Mouse (Mus musculus) left cerebral cortex, adult 9 months (tissue): Measurements from ENCODE around the gene Mdfic.
A peak's percentile ranks its signal among the peaks of the same experiment; 100 is the strongest.
"Not testable (repeated sequence)": the region's sequence is repeated elsewhere in the genome, so short reads cannot be mapped to it uniquely, and the experiment has no call there.

Source experiments
- DNase-seq, 2 experiments: peaks; one replicate each; pipeline ENCODE4 v3.0.0; 2022; ENCODE audit warnings: low spot score in 2 of 2

Mdfic gene

DNA sequence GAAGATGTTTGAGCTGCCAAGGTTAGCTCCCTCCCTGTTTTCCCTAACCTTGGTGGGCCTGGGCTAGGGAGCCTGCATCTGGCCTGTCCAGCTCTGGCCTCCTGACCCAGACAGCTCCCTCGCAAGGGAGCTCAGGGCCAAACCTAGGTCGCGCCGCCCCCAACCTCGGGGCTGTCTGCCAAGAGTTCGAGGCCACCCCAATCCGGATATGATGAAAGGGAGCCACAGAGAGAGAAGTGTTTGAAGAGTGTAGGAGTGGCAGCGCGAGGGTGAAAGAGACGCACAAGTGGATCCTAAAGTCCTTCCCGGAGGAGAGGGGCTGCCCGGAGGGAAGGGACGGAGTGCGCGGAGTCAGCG is at the start of gene Mdfic:
TSS of gene Mdfic (plus strand) at position 201 of the 357 bp plus-strand sequence.
- DNase-seq = peak in 1 of 2 experiments; percentile 3

DNA sequence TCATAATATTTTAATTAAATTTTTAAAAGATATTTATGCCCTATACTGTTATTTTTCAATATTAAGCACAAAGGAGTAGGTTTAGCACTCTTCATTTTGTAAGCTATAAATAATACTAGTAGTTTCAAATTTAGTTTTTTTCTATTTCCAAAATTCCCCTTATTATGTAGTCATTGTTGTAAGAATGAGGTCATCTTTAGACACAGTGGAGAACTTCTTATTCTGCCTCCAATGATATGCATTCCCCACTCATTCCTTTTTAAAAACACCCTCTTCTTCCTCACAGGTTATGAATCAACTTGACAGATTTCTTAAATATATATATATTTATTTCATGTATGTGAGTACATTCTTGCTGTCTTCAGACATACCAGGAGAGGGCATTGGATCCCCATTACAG is 49.1 kb upstream of the Mdfic start:
- DNase-seq = no peak

DNA sequence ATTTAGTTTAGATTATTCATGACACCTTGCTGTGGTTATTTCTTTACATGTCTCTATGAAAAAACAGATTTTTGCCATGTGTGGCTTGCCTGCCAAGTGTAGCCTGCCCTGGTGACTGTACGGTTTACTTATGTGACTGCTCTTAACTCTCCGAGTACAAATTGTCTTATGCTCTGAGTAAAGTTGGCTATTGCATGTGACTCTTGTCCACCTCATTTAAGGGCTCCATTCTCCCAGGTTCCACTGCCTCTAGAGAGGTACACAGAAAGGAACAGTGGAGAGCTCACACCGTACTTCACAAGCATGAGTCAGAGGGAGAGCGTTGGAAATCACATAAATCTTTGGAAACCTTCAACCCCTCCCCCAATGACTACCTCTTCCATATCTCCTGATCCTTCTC is 10.4 kb upstream of the Mdfic start:
- DNase-seq = no peak

DNA sequence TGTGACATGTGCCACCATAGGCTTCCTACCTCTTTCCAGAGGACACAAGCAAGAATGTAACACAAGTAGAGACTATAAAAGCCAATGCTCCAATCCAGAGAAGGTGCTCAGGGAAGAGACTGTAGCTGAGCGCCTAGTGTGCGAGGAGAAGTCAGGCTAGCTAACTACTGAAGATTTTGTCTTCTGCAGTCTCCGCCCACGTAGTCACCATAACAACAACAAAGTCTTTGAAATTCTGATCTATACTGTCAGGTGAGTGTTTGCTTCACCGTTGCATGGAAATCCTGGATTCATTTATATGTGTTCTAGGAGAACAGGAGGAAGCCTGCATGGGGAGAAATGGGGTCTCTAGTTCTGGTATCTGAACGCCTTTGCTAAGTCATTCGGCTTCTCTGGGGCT is 9.8 kb upstream of the Mdfic start:
- DNase-seq = no peak

DNA sequence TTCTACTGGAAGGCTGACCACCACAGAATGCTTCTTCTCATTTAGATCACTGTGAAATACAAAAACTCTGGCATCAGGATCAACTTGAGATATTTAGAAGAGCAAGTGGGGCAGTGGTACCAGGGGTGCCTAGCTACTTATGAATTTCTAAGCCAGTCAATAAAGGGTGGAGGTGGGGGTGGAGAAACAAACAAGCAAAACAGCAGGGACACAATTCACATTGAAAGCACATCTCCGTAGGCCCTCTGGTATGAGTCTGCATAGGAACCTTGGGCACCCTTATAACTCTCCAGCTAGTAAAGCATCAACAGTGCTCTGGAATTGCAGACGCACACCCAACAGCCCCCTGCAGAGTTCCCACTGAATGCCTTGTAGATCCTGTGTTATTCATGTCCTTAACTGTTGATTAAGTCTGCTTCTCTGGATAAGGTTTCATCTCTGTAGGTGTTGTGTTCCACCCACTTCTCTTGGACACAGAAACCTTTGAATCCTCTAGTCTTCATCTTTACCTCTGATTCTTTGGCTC is 7.5 kb upstream of the Mdfic start:
- DNase-seq = no peak

DNA sequence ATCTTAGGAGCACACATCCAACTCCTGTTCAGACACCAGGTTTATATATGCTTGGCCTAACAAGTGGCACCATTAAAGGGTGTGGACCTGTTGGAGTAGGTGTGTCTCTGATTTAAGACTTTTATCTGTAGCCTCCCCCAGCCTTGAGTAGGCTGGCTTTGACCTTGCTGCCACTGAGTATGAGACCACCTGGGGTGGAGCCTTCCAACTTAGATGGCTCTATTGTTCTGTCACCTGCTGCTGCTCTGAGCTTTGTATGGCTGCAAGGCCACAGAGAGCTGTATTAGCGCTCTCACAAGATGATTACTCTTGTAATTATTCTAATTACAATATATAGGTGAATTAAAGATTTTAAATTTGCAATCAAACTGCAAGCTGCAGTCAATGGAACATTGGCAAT is 6.4 kb upstream of the Mdfic start:
- not testable (repeated sequence) for DNase-seq

DNA sequence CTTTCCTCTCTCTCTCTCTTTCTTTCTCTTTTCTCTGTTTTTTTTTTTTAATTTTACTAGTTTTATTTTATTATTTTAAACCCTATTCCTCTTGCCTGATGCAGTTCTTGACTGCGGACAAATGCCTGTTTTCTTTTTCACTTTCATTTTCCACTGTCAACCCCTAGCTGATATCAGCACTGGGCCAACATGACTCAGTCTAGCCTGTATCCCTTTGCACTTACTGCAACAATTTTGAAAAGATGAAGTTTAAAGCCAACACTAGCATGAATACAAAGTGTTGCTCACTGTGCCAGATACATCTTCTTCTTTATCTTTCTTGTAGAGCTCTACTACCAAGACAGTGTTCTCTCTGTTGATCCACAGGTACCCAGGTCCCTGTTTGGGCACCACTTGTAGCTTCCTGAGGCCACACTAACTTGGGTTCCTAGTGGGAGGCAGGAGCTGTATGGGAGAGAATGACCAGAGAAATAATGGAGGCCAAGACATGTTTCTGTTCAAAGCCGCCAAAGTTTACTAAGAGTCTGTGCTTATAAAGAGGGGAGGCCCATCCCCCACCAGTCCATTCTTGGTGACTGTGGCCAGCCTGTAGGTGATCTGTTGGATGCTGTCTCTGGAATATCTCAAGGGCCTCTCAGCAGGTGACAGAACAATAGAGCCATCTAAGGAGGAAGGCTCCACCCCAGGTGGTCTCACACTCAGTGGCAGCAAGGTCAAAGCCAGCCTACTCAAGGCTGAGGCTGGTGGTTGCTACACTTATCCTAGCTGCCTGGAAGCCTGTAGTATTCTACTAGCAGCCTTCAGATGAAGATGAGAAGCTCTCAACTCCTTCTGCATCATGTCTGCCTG is 5.2 kb upstream of the Mdfic start:
- DNase-seq = no peak

DNA sequence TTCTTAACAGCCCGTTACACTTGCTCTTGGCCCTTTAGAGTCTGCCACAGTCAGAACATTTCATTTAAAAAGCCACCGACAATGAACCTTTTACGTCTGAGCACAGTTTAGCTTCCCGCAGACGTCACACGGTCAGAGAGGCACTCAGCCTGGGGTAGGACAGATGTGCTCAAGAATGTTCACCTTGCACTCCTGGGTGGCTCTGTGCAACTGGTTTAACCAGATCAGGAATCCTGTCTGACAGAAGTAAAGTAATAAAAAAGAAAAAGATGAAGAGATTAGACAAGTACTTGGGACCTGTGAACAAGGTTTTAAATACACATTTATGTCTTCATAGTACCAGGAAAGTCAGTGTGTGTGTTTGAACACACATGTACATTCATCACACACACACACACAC is 542 bp upstream of the Mdfic start:
- no peak for DNase-seq

DNA sequence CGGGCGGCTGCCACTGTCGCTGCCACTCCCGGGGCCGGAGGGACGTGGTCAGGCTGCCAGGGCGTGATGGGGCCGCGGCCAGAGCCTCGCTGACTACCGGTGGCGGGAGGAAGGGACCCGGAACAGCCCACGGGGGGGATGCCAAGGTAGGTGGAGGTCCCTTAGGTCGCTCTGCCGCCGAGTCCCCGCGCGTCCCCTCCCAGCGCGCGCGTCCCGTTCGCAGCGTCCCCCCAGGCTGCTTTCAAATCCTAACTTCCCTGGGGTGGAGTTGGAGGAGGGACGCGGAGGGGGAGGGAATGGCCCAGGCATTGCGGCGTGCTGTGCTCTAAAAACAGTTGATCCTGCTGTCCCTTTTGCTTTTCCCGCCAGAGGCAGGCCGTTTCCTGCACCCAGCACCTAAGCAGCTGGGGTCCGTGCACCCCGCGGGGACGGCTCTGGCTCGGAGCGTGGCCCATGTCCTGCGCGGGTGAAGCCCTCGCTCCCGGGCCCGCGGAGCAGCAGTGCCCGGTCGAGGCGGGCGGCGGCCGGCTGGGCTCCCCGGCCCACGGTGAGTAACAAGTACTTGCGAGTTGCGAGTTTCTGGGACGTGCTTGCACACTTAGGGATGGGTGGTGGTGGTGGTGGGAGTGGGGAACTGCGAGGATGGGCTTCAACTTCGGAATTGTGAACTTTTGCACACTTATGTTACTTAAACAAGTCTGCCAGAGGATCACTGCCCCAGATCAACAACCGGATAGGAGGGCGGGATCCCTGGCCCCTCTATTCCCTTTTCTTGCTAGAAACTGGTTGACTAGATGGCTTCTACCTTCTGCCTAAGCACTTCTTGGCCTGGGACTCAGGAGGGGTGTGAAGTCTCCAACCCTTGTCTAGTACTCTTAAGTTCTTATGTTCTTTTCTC is 606 bp downstream of the Mdfic start:
- DNase-seq = no peak

DNA sequence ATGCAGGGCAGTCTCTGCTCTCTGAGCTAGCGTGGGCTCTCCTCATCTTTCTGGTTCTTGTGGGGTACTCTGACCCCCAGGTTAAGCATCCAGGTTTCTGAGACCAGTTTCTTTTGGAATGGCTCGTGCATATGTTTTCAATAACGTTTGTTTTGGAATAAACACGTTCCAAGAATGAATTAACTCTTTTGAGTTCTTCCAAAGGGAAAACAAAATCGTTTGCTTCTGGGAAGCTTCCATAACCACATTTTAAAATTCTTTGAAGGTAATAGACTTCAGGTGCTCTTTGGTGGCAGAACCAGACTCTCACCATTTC is 1.2 kb downstream of the Mdfic start:
- no peak for DNase-seq

DNA sequence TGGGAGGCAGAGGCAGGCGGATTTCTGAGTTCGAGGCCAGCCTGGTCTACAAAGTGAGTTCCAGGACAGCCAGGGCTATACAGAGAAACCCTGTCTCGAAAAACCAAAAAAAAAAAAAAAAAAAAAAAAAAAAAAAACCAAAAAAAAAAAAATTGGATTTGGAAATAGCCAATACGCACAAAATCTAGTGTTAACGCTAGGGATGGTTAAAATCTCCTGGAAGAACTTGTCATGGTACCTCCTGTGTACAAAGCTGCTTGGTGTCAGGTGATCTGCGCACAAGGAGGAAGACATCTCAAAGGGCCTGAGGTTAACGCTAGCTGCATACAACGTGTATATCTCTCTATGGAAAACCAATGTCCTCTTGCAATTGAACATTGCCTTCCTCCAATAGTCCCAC is 2.2 kb downstream of the Mdfic start:
- not testable (repeated sequence) for DNase-seq

DNA sequence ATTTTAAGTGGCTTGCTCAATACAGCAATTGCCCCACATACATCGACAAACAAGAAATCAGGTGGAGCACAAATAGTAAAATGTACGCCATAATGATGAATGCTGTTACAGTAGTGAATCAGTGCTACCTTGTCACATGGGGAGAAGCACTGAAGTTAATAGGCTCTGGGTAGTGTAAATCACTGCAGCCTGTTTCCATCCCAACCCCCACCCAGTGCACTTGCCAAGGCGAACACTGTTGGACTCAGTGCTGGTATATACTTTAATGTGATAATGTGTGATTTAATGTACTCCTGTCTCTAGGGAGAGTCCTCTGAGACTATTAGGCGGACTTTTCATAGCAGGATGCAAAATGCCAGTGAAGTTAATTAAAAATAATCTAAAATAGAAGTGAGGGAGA is 3.8 kb downstream of the Mdfic start:
- no peak for DNase-seq

DNA sequence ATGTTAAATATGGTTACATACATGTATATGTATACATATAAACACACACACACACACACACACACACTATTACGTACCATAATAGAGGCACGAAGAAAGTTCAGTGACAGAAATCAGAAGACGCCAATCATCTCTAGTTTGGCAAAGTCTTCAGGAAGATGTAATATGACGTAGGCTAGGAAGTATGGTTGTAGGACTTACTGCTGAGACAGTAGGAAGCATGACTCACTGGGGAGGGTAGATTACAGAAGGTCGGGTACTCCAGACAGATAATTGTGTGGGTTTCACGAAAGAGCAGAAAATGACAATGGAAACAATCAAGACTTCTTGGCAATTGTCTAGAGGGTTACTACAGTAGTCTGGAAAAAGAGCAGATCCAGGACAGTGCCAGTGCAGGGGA is 6.0 kb downstream of the Mdfic start:
- no peak for DNase-seq

DNA sequence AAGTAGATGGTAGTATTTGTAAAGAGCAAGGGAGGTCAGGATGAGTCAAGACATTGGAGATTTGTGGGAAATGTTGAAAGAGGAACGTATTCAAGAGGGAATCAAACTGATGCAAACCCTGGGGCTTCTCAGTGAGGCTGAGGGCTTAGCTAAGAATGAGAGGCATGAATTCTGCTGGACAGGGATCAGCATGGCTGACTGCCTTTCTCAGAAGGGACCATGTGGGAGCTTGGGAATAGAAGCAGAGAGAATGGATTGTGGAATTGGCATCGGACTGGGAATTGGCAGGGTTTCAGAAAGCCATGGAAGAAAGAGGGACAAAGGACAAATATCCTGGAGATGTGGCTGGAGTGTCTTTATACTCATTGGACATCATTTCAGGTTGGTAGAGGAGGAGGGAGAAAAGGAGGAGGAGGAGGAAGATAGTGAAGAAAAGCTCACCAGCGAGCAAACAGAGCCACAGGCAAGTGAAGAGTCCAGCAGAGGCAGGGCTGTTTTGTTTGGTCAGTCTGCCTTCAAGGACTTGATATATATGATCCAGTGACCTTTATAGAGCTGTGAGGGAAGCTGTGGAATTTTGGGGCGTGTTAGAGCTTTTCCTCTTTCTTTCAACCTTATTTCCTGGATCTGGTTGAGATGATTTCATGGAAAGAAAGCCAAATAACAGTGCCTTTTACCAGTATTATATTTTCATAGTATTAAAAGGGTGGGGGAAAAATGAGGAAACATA is 7.4 kb downstream of the Mdfic start:
- no peak for DNase-seq

DNA sequence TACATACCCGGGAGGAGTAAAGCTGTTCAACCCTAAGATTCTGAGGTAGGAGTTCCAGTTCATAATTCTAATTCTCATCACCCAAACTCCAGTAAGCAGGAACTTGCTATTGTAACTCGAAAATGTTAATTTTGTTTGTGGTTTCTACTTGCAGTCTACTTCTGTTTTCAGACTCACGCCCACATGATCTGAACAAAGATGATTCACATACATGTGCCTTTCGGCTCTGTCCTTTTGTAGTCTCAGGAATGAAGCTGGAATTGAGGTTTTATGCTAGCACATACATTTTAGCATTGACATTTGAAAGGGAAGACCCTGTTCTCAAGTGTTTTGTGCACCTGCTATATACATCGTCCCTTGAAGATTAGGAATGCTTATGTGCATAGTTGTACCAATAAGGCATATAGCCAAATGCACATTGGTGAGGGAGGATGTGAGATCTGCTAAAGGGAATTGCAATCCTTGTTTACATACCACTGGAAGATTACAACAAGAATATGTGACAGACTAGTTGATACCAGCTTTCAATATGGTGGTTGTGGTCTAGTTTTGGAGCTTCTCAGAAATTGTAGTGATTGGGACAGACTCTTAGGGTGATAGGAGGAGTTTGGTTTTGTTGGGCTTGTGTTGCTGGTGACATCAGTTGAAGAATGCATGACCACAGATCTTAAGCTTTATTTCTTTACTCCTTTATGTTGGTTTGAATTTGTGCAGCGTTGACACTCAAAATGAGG is 8.6 kb downstream of the Mdfic start:
- DNase-seq = peak in 1 of 2 experiments; percentile 5

DNA sequence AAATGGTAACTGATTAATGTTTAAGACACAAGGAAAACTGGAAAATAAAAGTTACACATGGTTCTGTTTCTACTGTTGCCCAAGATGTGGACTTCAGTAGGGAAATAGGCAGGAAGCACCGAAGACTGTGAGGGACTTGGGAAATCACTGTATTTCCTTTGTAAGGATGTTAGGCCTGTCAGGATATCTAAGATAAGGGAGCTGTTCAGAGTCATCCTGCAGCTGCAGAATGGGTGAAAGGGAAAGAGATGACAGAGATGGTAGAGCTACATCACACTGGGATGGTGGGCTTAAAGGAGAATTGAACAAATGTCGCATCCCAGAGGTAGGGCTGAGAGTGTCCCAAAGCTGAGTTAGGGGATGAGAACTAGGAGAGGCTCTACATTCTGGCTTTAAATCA is 9.8 kb downstream of the Mdfic start:
- DNase-seq = no peak

DNA sequence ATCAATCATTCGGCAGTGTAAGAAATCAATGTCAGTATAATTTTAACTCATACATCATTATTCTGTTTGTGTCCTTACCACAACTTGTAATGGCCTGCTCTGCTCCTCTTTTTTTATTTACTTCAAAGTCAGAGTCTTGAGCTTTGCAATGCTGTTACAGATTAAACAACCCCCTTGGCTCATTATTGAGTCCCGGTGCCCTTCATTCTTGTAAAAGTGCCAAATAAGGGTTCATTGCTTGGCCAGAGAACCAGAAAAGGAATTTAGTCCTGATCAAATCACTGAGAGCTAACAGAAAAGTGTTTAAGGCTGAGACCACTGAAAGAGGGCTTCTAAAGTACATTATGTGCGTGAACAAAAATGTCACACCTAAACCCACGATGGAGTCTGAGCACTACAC is 10.2 kb downstream of the Mdfic start:
- no peak for DNase-seq

DNA sequence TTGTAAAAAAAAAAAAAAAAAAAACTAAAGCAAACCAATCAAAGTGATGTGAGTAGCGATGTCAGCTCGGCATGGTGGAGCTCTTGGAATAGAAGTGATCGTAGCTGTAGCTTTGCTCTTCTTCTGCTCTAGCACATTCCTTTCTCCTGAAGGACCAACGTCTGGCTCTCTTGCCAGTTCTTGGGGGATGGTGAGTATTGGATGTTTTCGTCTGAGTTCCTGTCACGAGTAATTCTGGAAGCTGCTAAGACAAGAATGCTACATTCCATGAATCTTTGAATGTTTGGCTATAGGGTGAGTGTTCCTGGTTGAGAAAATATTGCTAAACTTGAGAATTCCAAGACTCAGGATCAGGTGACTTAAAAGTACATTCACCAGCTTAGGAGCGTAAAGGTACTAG is 11.0 kb downstream of the Mdfic start:
- DNase-seq = no peak

DNA sequence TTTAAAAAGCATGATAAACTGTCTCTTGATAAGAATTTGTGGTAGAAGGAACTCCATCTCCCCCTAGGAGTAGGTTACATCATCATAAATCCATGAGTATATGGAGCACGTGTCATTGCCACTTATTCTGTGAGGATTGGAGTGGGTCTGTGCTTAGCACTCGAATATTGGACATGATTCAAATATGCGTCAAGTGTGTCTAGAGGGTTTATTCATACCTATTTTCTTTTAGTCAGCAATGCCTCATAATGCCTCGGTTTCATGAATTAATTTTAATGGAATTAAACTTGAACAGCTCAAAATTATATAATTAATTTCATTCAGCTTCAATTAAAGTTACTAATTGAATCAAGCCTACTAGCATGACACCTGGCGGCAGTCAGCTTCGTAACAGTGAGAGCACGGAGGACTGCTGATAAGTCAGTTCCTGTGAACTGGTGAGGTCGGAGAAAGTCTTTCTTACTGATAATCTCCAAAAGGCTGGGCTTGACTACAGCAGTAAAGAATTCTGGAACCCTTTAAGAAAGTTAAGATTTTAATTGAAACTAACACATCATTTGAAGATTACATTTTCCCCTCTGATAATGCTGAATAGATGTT is 17.0 kb downstream of the Mdfic start:
- no peak for DNase-seq

DNA sequence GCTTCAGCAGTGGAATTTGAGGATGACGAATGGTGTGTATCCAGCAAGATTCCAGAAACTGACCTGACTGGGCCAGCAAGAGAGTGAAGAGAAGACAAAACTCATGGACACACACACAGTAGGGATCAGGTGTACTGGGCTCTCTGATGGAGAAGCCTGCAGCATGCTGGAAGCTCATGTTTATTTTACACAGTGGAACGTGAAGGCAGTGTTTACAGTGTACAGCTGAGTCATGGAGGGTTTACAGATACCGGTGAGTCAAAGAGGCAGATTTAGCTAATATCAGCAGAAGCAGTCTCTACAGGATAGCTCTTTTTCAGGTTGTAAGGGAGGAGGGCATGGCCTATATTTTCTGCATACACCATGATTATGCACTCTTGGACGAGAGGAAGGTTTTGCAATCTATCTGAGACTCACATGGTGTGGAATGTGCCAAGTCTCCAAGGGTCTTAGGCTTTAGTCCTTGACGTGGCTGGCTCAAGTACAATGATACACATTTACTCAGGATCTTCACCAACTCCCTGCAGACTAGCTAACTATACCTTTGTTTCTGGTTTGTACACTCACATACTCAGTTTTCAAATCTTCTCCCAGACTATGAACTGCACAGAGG is 18.0 kb downstream of the Mdfic start:
- no peak for DNase-seq

DNA sequence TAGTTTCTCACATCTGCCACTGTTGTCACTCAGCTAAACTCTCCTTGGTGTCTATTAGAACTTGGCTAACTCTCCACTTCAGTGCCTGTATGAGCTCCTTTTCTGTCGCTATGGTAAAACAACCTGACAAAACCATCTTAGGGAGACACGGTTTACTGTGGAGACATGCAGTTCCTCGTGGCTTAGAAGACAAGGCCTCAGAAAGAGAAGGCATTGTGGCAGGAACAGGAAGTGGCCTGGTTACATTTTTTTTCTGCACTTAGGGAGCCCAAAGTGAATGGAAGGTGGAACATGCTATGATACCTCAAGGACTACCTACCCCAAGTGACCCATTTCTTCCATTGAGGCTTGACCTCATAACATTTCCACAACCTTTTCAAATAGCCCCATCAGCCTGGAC is 18.7 kb downstream of the Mdfic start:
- no peak for DNase-seq
